Mouse (Mus musculus): ENCODE measurements at regions not wholly inside any gene's neighbourhood (a gene's known extent, or its start where the extent isn't known, plus 50 kb on each side); places are given as distances from the start of the nearest gene placed in this dataset.

DNA sequence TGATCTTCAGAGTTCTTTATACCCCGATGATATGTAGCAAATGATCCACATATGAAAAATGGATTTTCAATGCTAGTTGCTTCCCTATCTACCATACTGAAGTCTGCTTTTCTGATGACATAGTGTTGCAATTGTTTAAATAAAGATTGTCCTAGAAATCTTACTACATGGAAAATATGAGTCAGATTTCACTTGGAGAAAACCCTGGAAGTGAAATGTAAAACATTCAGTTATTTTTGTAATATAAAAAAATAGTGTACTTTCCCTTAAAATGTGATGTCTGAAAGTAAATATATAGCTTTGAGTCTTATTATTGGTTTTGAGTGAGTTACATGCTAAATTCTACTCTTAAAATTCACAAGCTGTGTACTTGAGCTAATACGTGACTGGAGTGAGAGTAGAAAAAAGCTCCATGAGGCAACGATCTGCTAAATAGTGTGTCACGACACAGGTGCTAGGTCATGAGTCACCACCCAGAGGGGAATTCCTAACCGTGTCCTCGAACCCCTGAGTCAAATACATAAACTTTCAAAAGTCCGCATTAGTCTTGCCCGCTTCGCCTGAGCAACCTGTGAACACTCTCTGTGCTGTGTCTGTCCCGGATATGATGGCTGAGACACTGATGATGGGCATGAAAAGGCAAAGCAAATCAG is 430.5 kb downstream of the Hsfy2 start:
- DNase-seq (ENCODE audit: low spot score) = no peak

DNA sequence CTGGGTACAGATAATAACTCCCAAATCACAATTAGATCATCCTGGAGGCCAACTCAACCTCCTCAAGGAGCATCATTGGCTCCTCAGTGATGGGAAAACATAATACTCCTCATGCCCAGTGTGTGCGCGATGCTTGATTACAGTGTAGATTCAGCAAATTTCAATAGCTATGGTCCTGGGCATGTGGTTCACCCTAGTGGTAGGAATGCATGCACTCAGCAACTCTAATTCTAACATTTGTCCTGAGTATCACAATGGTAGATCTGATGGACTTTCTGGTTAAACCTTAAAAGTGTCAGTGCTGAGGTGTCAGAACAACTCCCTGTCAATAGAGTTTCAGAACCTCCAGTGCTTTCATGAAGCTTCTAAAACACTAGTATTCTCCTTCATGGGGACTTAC is 442.0 kb downstream of the Hsfy2 start:
- no peak for DNase-seq (ENCODE audit: low spot score)

DNA sequence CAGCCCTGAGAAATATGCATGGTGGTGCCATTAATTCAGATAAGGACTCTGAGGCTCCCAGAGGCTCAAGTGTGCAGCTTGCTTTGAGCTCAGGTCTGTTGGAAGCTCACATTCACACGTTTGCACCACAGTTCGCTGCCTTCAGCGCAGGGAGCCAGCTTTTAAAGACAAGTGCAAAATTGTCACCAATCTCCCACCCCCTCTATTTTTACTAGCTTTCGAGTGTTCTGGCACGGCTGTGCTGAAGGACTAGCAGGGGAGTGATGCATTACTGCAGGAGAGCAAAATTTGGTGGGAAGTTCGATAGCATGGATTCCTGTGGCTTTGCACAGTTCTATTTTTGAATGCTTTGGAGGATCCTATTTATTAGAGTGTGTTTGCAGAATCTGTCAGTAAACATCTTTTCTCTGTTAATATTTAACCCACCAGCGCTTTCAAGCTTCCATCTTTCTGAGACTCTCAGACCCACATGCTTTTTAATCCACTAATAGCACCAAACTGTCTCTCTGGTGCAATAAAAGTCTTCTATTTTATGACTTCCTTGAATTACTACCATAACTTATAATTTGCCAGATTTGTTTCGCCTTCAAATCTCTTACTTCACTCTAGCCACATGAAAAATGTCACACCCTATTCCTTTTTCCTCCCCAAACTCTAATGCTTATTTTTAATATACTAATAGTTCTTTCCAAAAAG is 453.6 kb downstream of the Hsfy2 start:
- DNase-seq (ENCODE audit: low spot score) = no peak

DNA sequence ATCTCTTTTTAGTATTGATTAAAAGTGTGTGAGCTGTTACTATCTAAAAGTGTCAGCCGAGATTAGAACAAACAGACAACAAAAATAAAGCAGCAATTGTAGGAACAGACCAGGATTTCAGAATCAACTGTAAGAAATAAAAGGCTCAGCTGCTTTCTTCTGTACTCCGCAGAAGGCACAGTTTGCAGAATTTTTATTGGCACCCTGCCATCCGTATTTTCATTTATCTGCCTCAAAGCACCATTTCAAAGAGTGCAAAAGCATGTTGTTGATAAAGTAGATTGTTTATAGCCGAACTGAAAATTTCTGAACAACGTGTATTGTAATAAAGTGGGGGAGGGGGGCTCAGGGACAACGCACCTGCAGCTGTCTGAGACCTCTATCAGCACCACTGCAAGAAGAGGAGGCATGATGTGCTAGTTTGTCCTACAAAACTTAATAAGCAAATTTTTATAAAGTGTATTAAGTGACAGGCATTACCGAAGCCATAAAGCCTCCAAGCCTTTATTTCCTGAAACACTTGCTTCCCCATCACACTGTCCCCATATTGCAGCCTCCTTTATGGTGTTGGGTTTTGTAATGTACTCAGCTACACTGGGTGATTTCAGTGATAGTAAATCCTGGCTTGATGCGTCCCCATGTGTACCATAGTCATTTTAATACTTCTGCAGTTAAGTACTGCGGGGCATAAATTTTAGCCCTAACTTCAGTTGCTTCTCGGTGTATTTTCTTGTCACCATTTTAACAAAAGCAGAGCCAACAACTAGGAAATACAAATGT is 457.8 kb downstream of the Hsfy2 start:
- DNase-seq (ENCODE audit: low spot score) = no peak

DNA sequence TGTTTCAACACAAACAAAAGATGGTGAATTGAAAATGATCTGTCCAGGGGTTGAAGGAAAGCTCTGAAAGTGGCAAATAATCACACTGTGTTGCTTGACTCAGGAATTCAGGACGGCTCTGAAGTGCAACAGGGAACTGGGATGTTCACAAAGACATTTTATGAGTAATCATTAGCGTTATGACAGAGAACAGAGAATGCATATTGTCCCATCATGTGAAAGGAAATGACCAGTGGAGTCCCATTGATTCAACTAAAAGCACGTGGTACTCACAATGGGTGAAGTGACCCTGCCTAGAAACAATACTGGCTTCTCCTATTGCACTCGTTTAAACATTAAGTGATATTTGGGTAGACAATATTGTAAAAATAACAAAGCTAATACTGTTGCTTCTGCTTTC is 466.1 kb downstream of the Hsfy2 start:
- no peak for DNase-seq (ENCODE audit: low spot score)

DNA sequence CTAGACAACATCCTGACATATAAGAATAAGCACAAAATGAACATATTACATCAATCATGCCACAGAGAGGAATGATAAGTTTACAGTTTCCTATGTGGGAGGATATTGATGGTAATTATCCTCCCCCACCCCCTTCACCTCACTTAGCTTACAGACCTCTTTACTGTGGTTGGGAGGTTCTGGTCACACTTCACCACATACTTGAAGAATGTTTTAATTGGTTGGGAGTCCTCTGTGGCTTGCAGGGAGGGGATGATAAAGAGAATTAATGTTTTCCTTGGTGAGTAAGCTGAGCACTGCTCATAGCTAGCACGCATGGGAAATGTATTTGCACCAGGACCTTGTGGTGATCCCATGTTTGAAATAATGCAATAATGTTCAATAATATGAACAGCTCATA is 468.5 kb downstream of the Hsfy2 start:
- DNase-seq (ENCODE audit: low spot score) = no peak

DNA sequence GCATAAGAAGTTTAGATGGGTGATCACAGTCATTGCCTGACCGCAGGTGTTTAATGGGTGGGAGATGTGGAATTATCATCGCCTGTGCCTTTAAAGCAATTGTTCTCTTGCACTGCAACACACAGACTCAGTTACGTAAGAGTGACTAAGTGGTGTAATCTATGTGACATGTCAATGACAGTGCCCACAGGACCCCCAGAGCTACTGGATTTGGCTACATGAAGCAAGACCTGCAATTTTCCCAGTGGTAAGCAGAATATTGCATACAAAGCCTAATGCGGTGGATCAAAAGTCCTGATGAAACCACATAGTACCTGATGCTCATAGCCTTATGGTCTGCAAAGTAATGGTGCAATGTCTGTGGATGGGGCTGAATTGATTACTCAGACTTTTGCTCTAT is 469.2 kb downstream of the Hsfy2 start:
- DNase-seq (ENCODE audit: low spot score) = no peak

DNA sequence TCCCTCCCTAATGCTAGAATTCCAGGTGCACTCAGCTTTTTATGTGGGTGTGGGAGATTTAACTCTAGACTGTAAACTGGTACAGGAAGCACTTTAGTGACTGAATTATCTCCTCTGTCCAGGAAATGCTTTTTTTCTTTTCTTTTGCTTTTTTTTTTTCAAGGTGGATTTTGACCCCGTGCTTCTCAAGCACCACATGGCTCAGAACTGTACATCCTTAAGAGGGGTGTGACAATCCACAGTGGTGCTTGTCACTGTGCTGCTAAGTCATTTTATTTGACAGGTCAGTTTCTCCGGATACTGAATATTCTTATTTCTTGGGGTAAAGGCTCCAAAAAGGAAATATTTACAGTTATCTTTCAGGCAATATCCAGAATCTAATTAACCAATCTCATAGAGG is 472.0 kb downstream of the Hsfy2 start:
- DNase-seq (ENCODE audit: low spot score) = no peak

DNA sequence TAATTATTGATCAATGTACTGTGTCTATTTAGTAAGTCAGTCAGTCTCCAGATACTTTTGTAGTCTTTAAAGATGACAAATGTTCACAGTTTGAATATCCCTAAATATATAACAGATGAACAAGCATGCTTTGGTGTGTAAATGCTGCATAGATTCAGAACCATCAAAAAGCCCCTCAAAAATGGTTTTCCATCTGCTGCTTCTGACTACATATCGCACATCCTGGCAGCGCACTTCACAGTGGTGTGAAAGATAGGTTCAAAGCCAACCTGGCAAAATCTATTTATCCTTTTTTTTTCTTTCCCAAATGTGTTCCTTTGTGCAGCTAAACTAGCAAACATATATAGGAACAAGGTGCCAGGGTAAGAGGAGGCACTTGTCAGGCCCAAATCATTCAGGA is 472.9 kb downstream of the Hsfy2 start:
- DNase-seq (ENCODE audit: low spot score) = no peak

DNA sequence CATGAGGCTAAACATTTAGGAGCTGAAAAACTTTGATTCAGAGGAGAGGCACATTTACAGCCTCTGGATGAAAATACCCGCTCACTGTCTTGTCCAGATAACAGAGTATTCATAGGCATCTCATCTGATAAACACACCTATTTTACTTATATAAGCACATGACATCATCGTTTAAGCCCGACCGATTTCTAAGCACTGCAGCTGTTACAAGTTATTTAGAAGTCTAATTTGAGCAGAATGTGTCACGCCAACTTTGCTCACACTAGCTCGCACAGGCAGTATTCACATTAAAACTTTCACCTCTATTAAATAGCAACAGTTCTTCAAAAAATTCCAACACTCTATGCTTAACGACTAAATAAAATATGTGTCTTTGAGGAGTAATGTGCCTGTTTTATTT is 506.3 kb downstream of the Hsfy2 start:
- no peak for DNase-seq (ENCODE audit: low spot score)

DNA sequence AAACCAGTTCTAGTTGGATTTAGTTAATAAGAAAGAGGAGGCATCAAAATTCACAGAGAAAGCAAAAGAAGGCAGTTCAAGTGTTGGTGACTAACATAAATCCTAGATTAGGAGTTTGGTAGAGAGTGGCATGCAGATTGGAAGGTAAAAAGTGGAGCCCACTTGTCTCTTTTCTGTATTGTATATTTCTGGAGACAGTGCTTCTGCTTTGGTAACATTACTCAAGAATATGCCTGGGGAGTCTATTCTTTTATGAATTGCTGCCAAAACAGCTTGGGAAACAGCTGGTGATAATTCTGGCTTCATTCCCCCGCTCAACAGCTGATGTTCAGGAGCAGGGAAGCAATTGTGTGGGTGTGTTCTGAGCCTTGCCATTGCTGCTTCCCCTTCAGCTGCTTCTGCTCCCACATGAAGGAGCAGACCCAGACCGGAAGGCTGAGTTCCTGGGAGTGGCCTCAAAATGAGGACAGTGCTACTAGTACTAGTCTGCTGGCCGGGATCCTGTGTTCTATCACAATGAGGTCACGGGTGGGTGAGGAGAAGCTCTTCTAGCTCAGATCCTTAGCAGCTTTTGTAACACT is 547.9 kb downstream of the Hsfy2 start:
- DNase-seq (ENCODE audit: low spot score) = peak; percentile 7

DNA sequence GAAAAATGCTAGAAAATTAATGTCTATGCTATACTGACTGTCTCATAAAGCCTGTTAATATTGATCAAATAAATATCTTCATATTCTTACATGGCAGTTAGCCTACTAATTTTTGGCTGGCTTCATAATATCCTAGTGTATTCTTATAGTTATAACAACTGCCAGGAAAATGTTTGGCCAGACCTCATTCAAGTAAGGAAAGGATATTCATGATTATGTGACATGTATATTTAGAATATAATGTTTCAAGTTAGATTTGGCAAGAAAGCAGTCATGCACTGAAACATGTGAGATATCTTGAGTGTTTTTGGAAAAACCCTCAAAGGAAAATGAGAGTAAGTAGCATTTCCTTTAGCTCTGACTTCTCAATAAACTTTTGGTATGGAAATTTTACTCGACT is 548.9 kb downstream of the Hsfy2 start:
- DNase-seq (ENCODE audit: low spot score) = no peak

DNA sequence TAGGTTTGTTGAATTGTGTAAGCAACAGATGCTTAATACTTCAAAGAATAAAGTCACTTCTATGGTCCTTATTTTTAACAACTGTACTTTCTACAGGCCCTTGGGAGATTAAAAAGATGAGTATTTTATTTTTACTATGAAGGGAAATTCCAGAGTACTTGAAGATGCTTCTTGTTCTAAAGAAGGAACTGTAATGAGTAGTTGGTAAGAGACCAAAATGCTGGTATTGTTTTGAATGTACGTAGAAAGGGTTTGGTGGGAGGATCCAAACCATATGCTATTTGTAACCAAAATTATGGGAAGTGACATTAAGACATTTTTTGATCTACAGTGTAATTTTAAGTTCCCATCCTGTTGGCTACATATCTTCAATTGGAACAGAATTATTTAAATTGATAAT is 560.5 kb downstream of the Hsfy2 start:
- DNase-seq (ENCODE audit: low spot score) = no peak

DNA sequence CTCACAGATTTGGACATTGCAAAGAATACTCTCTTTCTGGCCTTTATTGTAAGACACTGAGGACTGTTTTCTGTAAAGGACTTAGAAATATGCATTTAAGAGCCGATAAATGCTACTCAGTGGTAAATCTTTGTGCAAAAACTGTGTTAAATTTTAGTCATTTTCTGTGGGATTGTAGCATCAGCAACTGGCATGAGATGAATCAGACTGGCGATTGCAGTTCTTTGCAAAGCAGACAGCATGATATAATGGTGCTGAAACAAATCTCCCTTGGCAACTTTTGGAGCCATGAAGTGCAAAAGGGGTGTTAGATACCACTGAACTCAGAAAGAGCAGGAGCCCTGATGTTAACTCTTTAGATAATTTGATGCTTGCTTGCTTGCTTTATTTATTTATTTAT is 565.0 kb downstream of the Hsfy2 start:
- DNase-seq (ENCODE audit: low spot score) = no peak

DNA sequence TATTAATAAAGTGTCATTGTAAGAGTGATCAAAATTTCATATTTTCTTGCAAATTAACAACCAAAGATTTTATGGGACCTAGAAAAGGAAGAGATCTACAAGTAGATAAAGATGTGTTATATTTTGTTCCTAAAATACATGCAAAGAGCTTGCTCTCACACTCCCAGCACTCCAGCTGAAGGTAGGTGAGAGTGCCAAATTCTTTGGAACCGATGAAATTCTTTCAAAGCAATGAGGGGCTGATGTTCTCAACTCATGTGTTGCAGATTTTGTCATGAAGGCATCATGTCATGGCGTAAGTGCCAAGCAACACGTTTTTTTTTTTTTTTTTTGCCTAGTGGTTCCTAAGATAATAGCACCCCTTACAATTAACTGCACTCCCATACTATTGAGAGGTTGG is 573.8 kb downstream of the Hsfy2 start:
- DNase-seq (ENCODE audit: low spot score) = no peak

Data from testis, postnatal 14 days (tissue).